Mouse (Mus musculus) MEL (cell line): ENCODE data around the gene Sh3d19. TPM values are rescaled to one million over a fixed set of nuclear protein-coding genes. Genes with fewer than 3 reads are reported as not detected.
A peak's percentile ranks its signal among the peaks of the same experiment; 100 is the strongest.

Experiments used
- DNase-seq: peaks from one replicate; pipeline ENCODE4 v3.0.0; 2011; ENCODE audit warnings: low read depth, low spot score
- H3K27ac ChIP-seq: 2 replicates; pipeline ENCODE4 v1.5.1; 2012; ENCODE audit warnings: low read depth, mild to moderate bottlenecking, control low read depth, low read length, moderate library complexity; ENCODE audit not compliant: control insufficient read depth
- H3K27me3 ChIP-seq, 2 experiments: fragments of 150-350 bp in 1 of 2; sonication (generic) in 1 of 2; 2 replicates each; pipeline ENCODE4 v1.6.1; 2012; ENCODE audit warnings: low read length in 2 of 2, mild to moderate bottlenecking in 2 of 2, improper control_type of control experiment in 1 of 2, moderate library complexity in 1 of 2; ENCODE audit not compliant: insufficient read depth in 2 of 2, control insufficient read depth in 1 of 2
- H3K36me3 ChIP-seq, 2 experiments: 2 replicates each; pipeline ENCODE4 v1.6.1; 2012 to 2014; ENCODE audit warnings: low read length in 2 of 2, improper control_type of control experiment in 1 of 2, inconsistent platforms in 1 of 2, mild to moderate bottlenecking in 1 of 2; ENCODE audit not compliant: insufficient read depth in 2 of 2, control insufficient read depth in 1 of 2
- H3K4me1 ChIP-seq, 2 experiments: fragments of 150-350 bp in 1 of 2; sonication (generic) in 1 of 2; 2 replicates each; pipeline ENCODE4 v1.6.1; 2012; ENCODE audit warnings: low read length in 2 of 2, improper control_type of control experiment in 1 of 2, mild to moderate bottlenecking in 1 of 2; ENCODE audit not compliant: insufficient read depth in 2 of 2, control insufficient read depth in 1 of 2
- H3K4me3 ChIP-seq, 2 experiments: fragments of 150-350 bp in 1 of 2; sonication (generic) in 1 of 2; 2 replicates each; pipeline ENCODE4 v1.5.1; 2012; ENCODE audit warnings: low read depth in 2 of 2, low read length in 2 of 2, mild to moderate bottlenecking in 2 of 2, moderate library complexity in 2 of 2, control low read depth in 1 of 2, improper control_type of control experiment in 1 of 2; ENCODE audit not compliant: control insufficient read depth in 1 of 2, insufficient read depth in 1 of 2
- H3K79me2 ChIP-seq: 2 replicates; pipeline ENCODE4 v1.6.1; 2012; ENCODE audit warnings: mild to moderate bottlenecking, low read length, moderate library complexity; ENCODE audit not compliant: control insufficient read depth, poor library complexity, insufficient read depth
- H3K9ac ChIP-seq: 2 replicates; pipeline ENCODE4 v1.6.1; 2012; ENCODE audit warnings: low read depth, mild to moderate bottlenecking, control low read depth, low read length, moderate library complexity; ENCODE audit not compliant: control insufficient read depth, poor library complexity, severe bottlenecking
- H3K9me3 ChIP-seq: fragments of 150-350 bp; sonication (generic); replicated peaks from 2 replicates; pipeline ENCODE4 v1.6.1; 2012; ENCODE audit warnings: mild to moderate bottlenecking, low read length, improper control_type of control experiment, moderate library complexity; ENCODE audit not compliant: insufficient read depth
- CHD2 ChIP-seq: IDR thresholded peaks from 2 replicates; pipeline ENCODE4 v1.6.1; 2011; ENCODE audit warnings: low read length, improper control_type of control experiment
- CTCF ChIP-seq, 3 experiments: IDR thresholded peaks in 2 of 3; conservative IDR thresholded peaks in 1 of 3; 2 replicates each; pipeline ENCODE4 v1.5.1; 2011 to 2012; ENCODE audit warnings: low read length in 3 of 3, low read depth in 2 of 3, mild to moderate bottlenecking in 2 of 3, improper control_type of control experiment in 1 of 3, inconsistent platforms in 1 of 3, mixed read lengths in 1 of 3, moderate library complexity in 1 of 3; ENCODE audit not compliant: control insufficient read depth in 1 of 3, insufficient read depth in 1 of 3, poor library complexity in 1 of 3, severe bottlenecking in 1 of 3
- E2F4 ChIP-seq: IDR thresholded peaks from 2 replicates; pipeline ENCODE4 v1.6.1; 2011; ENCODE audit warnings: low read depth, low read length, improper control_type of control experiment, borderline replicate concordance
- EP300 ChIP-seq, 2 experiments: IDR thresholded peaks; 2 replicates each; pipeline ENCODE4 v1.6.1; 2011; ENCODE audit warnings: improper control_type of control experiment in 2 of 2, low read length in 2 of 2, low read depth in 1 of 2, mild to moderate bottlenecking in 1 of 2
- ETS1 ChIP-seq: IDR thresholded peaks from 2 replicates; pipeline ENCODE4 v1.6.1; 2012; ENCODE audit warnings: low read depth, mild to moderate bottlenecking, inconsistent platforms, low read length, improper control_type of control experiment, moderate library complexity
- GATA1 ChIP-seq: IDR thresholded peaks from 2 replicates; pipeline ENCODE4 v1.6.1; 2011; ENCODE audit warnings: low read depth, low read length, improper control_type of control experiment
- JUND ChIP-seq: IDR thresholded peaks from 2 replicates; pipeline ENCODE4 v1.6.1; 2011; ENCODE audit warnings: low read depth, mild to moderate bottlenecking, improper control_type of control experiment, low read length
- MAFK ChIP-seq: IDR thresholded peaks from 2 replicates; pipeline ENCODE4 v1.6.1; 2011; ENCODE audit warnings: low read depth, mild to moderate bottlenecking, low read length, improper control_type of control experiment, borderline replicate concordance
- MAX ChIP-seq: IDR thresholded peaks from 2 replicates; pipeline ENCODE4 v1.6.1; 2011; ENCODE audit warnings: low read length, improper control_type of control experiment
- MAZ ChIP-seq: IDR thresholded peaks from 2 replicates; pipeline ENCODE4 v1.6.1; 2012; ENCODE audit warnings: low read depth, mild to moderate bottlenecking, inconsistent platforms, low read length, improper control_type of control experiment
- MEF2A ChIP-seq: IDR thresholded peaks from 2 replicates; pipeline ENCODE4 v1.6.1; 2014; ENCODE audit warnings: low read depth, mild to moderate bottlenecking, inconsistent platforms, low read length, improper control_type of control experiment; ENCODE audit not compliant: poor library complexity, insufficient replicate concordance, severe bottlenecking; ENCODE audit errors: extremely low read depth
- NELFE ChIP-seq: IDR thresholded peaks from 2 replicates; pipeline ENCODE4 v1.6.1; 2011; ENCODE audit warnings: low read depth, low read length, improper control_type of control experiment
- POLR2A ChIP-seq, 2 experiments: IDR thresholded peaks; 2 replicates each; pipeline ENCODE4 v1.6.1; 2011 to 2012; ENCODE audit warnings: low read length in 2 of 2, mild to moderate bottlenecking in 2 of 2, control low read depth in 1 of 2, improper control_type of control experiment in 1 of 2, low read depth in 1 of 2, moderate library complexity in 1 of 2; ENCODE audit not compliant: control insufficient read depth in 1 of 2, insufficient read depth in 1 of 2, poor library complexity in 1 of 2
- RAD21 ChIP-seq: IDR thresholded peaks from 2 replicates; pipeline ENCODE4 v1.6.1; 2011; ENCODE audit warnings: mild to moderate bottlenecking, low read depth, low read length, improper control_type of control experiment
- RCOR1 ChIP-seq: IDR thresholded peaks from 2 replicates; pipeline ENCODE4 v1.6.1; 2012; ENCODE audit warnings: low read depth, mild to moderate bottlenecking, inconsistent platforms, low read length, improper control_type of control experiment
- SMC3 ChIP-seq: IDR thresholded peaks from 2 replicates; pipeline ENCODE4 v1.6.1; 2011; ENCODE audit warnings: low read depth, low read length, improper control_type of control experiment
- TAL1 ChIP-seq: IDR thresholded peaks from 2 replicates; pipeline ENCODE4 v1.6.1; 2012; ENCODE audit warnings: mild to moderate bottlenecking, inconsistent platforms, low read length, moderate library complexity, mixed read lengths
- TCF12 ChIP-seq: IDR thresholded peaks from 2 replicates; pipeline ENCODE4 v1.6.1; 2014; ENCODE audit warnings: low read depth, mild to moderate bottlenecking, inconsistent platforms, low read length, improper control_type of control experiment, moderate library complexity
- USF1 ChIP-seq: IDR thresholded peaks from 2 replicates; pipeline ENCODE4 v1.6.1; 2014; ENCODE audit warnings: low read depth, mild to moderate bottlenecking, inconsistent platforms, low read length, improper control_type of control experiment, moderate library complexity
- USF2 ChIP-seq, 2 experiments: IDR thresholded peaks; 2 replicates each; pipeline ENCODE4 v1.6.1; 2011 to 2012; ENCODE audit warnings: improper control_type of control experiment in 2 of 2, low read length in 2 of 2, borderline replicate concordance in 1 of 2, inconsistent platforms in 1 of 2, low read depth in 1 of 2, mild to moderate bottlenecking in 1 of 2; ENCODE audit not compliant: insufficient read depth in 1 of 2
- ZC3H11A ChIP-seq: IDR thresholded peaks from 2 replicates; pipeline ENCODE4 v1.6.1; 2012; ENCODE audit warnings: low read depth, mild to moderate bottlenecking, inconsistent platforms, low read length, improper control_type of control experiment
- ZMIZ1 ChIP-seq: IDR thresholded peaks from 2 replicates; pipeline ENCODE4 v1.6.1; 2012; ENCODE audit warnings: low read depth, mild to moderate bottlenecking, inconsistent platforms, low read length, improper control_type of control experiment, moderate library complexity
- polyA plus RNA-seq, 2 experiments: library from polyadenylated mRNA; stranded (reverse) in 1 of 2; unstranded in 1 of 2; fragments of >175 nt in 1 of 2; fragments of >200 nt in 1 of 2; gene quantifications; 2 replicates each; pipeline versions ENCODE4 v1.2.1 to v1.2.4; 2012; ENCODE audit warnings: low replicate concordance in 2 of 2, low read depth in 1 of 2; ENCODE audit not compliant: insufficient read length in 2 of 2, insufficient read depth in 1 of 2, missing spikeins in 1 of 2
- total RNA-seq: library from RNA; depleted of rRNA; stranded (reverse); fragments of 300-350 nt; gene quantifications from 2 replicates; pipeline ENCODE4 v1.2.3, GENCODE M21; 2012

Sh3d19 gene
- total and polyA plus RNA-seq, 3 experiments, result 2.2 to 4.8 TPM; not detected in 1

GRCm38 (mm10) chr3:86119237-86119932, 148.5 kb downstream of the Sh3d19 start:
- no peaks in the 10 kb centered on the region for H3K9me3 ChIP-seq
- no peaks in the 10 kb centered on the region for H3K79me2 ChIP-seq
- no peak for DNase-seq
- no peak for TF ChIP-seq POLR2A (IDR thresholded peaks at IDR 0.05; ENCODE audit: control insufficient read depth in 1 of 2, insufficient read depth in 1 of 2, low read depth in 1 of 2, low read length in 2 of 2, poor library complexity in 1 of 2)
- no peak for TF ChIP-seq MEF2A
- no peak for TF ChIP-seq USF2 (IDR thresholded peaks at IDR 0.05; ENCODE audit: borderline replicate concordance in 1 of 2, insufficient read depth in 1 of 2, low read depth in 1 of 2, low read length in 2 of 2)
- TF ChIP-seq ZC3H11A, result no peak
- TF ChIP-seq GATA1, result no peak
- TF ChIP-seq RCOR1, result no peak
- peaks cover 0 to 8% of the 10 kb centered on the region in 2 experiments; a peak in 2 of 4 replicates for H3K36me3 ChIP-seq
- H3K27me3 ChIP-seq, result no peaks in the 10 kb centered on the region
- H3K4me1 ChIP-seq, result peaks cover 0 to 8% of the 10 kb centered on the region in 2 experiments; a peak in 3 of 4 replicates
- no peak overlapping the region for H3K27ac ChIP-seq
- H3K9ac ChIP-seq, result no peak overlapping the region
- no peak overlapping the region for H3K4me3 ChIP-seq

GRCm38 (mm10) chr3:86122156-86122555, 151.2 kb downstream of the Sh3d19 start:
- H3K27ac ChIP-seq, result 0 out of 2 replicates have a peak overlapping the region, but pooled peaks have one; percentile 25
- H3K9me3 ChIP-seq, result no peaks in the 10 kb centered on the region
- no peak overlapping the region for H3K9ac ChIP-seq
- no peaks in the 10 kb centered on the region for H3K79me2 ChIP-seq
- peaks cover 0 to 8% of the 10 kb centered on the region in 2 experiments; a peak in 3 of 4 replicates for H3K4me1 ChIP-seq
- no peaks in the 10 kb centered on the region for H3K27me3 ChIP-seq
- TF ChIP-seq TAL1 (no peak), RAD21 (peak; percentile 27), CTCF (IDR thresholded peaks at IDR 0.05 in 2 of 3, conservative IDR thresholded peaks at IDR 0.05 in 1 of 3; ENCODE audit: control insufficient read depth in 1 of 3, insufficient read depth in 1 of 3, low read depth in 2 of 3, low read length in 3 of 3, poor library complexity in 1 of 3, severe bottlenecking in 1 of 3) (peak; percentile 39 to 52 (median 44)), E2F4 (no peak), SMC3 (peak; percentile 33)
- no peak overlapping the region for H3K4me3 ChIP-seq
- peak; percentile 63 for DNase-seq
- H3K36me3 ChIP-seq, result peaks cover 0 to 11% of the 10 kb centered on the region in 2 experiments; a peak in 2 of 4 replicates

- Histone ChIP-seq H3K9me3 (no peaks in the 10 kb centered on the region), H3K27ac (peak overlapping the region; percentile 73), H3K79me2 (no peaks in the 10 kb centered on the region), H3K4me1 (peaks cover 0 to 8% of the 10 kb centered on the region in 2 experiments; a peak in 3 of 4 replicates), H3K27me3 (no peaks in the 10 kb centered on the region), H3K9ac (peak overlapping the region; percentile 5; the same call in 1 of the 2 replicates), H3K36me3 (peaks cover 0 to 11% of the 10 kb centered on the region in 2 experiments; a peak in 2 of 4 replicates), H3K4me3 (peak overlapping the region; percentile 7 to 8; a peak in 2 of 4 replicates)
- DNase-seq, result peak; percentile 81
- TF ChIP-seq CHD2, result no peak
- no peak for TF ChIP-seq MAFK
- no peak for TF ChIP-seq JUND
- no peak for TF ChIP-seq CTCF (IDR thresholded peaks at IDR 0.05 in 2 of 3, conservative IDR thresholded peaks at IDR 0.05 in 1 of 3; ENCODE audit: control insufficient read depth in 1 of 3, insufficient read depth in 1 of 3, low read depth in 2 of 3, low read length in 3 of 3, poor library complexity in 1 of 3, severe bottlenecking in 1 of 3)
- no peak for TF ChIP-seq SMC3
- TF ChIP-seq TCF12, result peak; percentile 95
- TF ChIP-seq POLR2A (IDR thresholded peaks at IDR 0.05; ENCODE audit: control insufficient read depth in 1 of 2, insufficient read depth in 1 of 2, low read depth in 1 of 2, low read length in 2 of 2, poor library complexity in 1 of 2), result no peak
- TF ChIP-seq EP300 (IDR thresholded peaks at IDR 0.05; ENCODE audit: low read depth in 1 of 2, low read length in 2 of 2), result peak; percentile 91 to 93
- no peak; the same call in 1 of the 2 replicates for TF ChIP-seq MAZ
- no peak for TF ChIP-seq USF1
- no peak; the same call in none of the 2 replicates for TF ChIP-seq MAX
- TF ChIP-seq ETS1, result peak; percentile 81
- TF ChIP-seq ZMIZ1, result no peak
- peak; percentile 86 for TF ChIP-seq RCOR1
- no peak for TF ChIP-seq MEF2A
- TF ChIP-seq NELFE, result no peak
Observed at GRCm38 (mm10) chr3:86123251-86123746, 152.4 kb downstream of the Sh3d19 start.
